ENCODE assay signal across 20 mouse cellular contexts in the genomic region with DNA sequence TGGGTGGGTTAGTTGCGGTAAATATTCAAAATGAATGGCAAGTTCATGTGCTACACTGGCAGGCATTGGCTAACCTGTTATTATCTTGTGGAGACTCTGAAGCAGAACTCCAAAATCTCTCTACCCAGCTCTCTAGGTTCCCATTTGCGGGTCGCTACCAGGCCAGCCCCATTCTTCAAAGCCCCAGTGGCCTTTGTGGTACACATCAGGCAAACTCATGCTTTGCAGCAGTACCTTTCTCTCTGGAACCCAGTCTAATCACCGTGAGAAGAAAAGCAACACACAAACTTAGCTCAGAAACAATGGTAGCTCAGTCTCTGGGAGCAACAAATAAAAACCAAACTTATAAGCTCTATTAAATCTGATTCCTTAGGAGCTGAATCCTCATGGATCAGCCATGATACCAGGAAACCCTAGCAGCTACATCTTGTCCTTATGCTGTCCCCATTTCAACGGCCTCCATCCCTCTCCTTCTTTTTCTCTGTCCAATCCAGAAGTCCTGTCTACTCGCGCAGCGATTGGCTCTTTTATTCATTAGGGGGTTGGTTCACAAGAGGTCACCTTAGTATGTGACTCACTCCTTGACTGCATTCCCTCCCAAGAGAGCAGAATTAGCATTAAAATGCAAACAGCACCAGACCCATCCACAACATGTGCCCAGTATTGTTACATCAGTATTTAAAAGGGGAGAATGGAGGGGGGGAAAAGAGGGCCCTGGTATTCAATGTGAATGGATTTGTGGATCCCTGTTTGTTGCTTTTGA.
A peak's percentile ranks its signal among the peaks of the same experiment; 100 is the strongest.
DNase-seq lines count a peak whose midpoint lies in the region; ATAC-seq and TF ChIP-seq lines count a peak whose summit lies in the region.
"Had no signal": no experiment of that assay in that cellular context is flagged by ENCODE, and none has a peak within 500 bp of the region (broad histone marks: within the 10 kb centered on the region; RNA-seq: fewer than 3 reads in every experiment).

No protein-coding gene starts in this region.

- peak; percentile 85 for ATAC-seq in hindbrain, embryonic 12.5 days (ENCODE audit: low FRiP score)
- ATAC-seq in hindbrain, embryonic 16.5 days = no peak
- ATAC-seq in forebrain, embryonic 13.5 days = peak; percentile 63; the same call in 1 of the 2 replicates

- DNase-seq in ES-CJ7 (ENCODE audit: low read depth, low spot score) (peak; percentile 66), ES-E14 (ENCODE audit: low read depth, low spot score) (peak; percentile 17)
- no peak for DNase-seq in gastrocnemius, postnatal 10 days
- DNase-seq in left cerebral cortex, adult 9 months (ENCODE audit: low spot score in 2 of 2) = no peak
- DNase-seq: adrenal gland, postnatal 25 days; cerebellum, adult 18-20 months; cerebellum, postnatal 36 days; heart, postnatal 10 days; kidney, adult 11 months; right cerebral cortex, postnatal 14 days; spleen, adult 18-20 months; thymus, postnatal 25 days had no signal

- no peaks in the 10 kb centered on the region for H3K36me3 ChIP-seq in hindbrain, embryonic 12.5 days
- no peaks in the 10 kb centered on the region for H3K36me3 ChIP-seq in hindbrain, embryonic 16.5 days (ENCODE audit: control insufficient read depth, insufficient read depth, low read length)
- H3K36me3 ChIP-seq in ES-E14 (ENCODE audit: control insufficient read depth, insufficient read depth, low read length, poor library complexity, severe bottlenecking) = no peaks in the 10 kb centered on the region
- H3K36me3 ChIP-seq in forebrain, embryonic 13.5 days (ENCODE audit: poor library complexity, severe bottlenecking) = no peaks in the 10 kb centered on the region
- H3K36me3 ChIP-seq: G1E; limb, embryonic 15.5 days; liver, embryonic 15.5 days had no signal

- no peaks in the 10 kb centered on the region for H3K27me3 ChIP-seq in hindbrain, embryonic 12.5 days
- H3K27me3 ChIP-seq in hindbrain, embryonic 16.5 days (replicated peaks; ENCODE audit: control insufficient read depth, insufficient read depth, low read length) = no peaks in the 10 kb centered on the region
- H3K27me3 ChIP-seq in forebrain, embryonic 13.5 days = no peaks in the 10 kb centered on the region
- H3K27me3 ChIP-seq: limb, embryonic 15.5 days; liver, embryonic 15.5 days had no signal

- no peak overlapping the region for H3K4me3 ChIP-seq in hindbrain, embryonic 12.5 days
- no peak overlapping the region for H3K4me3 ChIP-seq in hindbrain, embryonic 16.5 days (ENCODE audit: low read length)
- no peak overlapping the region for H3K4me3 ChIP-seq in ES-E14 (ENCODE audit: insufficient read depth in 1 of 2, low read depth in 1 of 2, low read length in 2 of 2, poor library complexity in 1 of 2, severe bottlenecking in 1 of 2)
- H3K4me3 ChIP-seq in forebrain, embryonic 13.5 days = no peak overlapping the region
- H3K4me3 ChIP-seq: limb, embryonic 15.5 days; liver, embryonic 15.5 days had no signal

- no peak overlapping the region for H3K4me2 ChIP-seq in hindbrain, embryonic 12.5 days (replicated peaks)
- no peak overlapping the region for H3K4me2 ChIP-seq in hindbrain, embryonic 16.5 days (ENCODE audit: low read length)
- H3K4me2 ChIP-seq in forebrain, embryonic 13.5 days = no peak overlapping the region
- H3K4me2 ChIP-seq: heart, embryonic 11.5 days; limb, embryonic 15.5 days; liver, embryonic 15.5 days had no signal

- in situ Hi-C loops in ES-E14 (cut with MboI; ENCODE audit: low sequenced_read_pairs in 2 of 2, unreplicated experiment in 2 of 2) = no loop called here

- no peaks in the 10 kb centered on the region for H3K9me3 ChIP-seq in hindbrain, embryonic 12.5 days (replicated peaks)
- no peaks in the 10 kb centered on the region for H3K9me3 ChIP-seq in hindbrain, embryonic 16.5 days (ENCODE audit: control insufficient read depth, low read length)
- no peaks in the 10 kb centered on the region for H3K9me3 ChIP-seq in ES-E14 (ENCODE audit: control insufficient read depth, insufficient read depth, low read depth, low read length)
- no peaks in the 10 kb centered on the region for H3K9me3 ChIP-seq in forebrain, embryonic 13.5 days (replicated peaks)
- H3K9me3 ChIP-seq: G1E; limb, embryonic 15.5 days; liver, embryonic 15.5 days had no signal

- no peak overlapping the region for H3K27ac ChIP-seq in hindbrain, embryonic 12.5 days
- H3K27ac ChIP-seq in hindbrain, embryonic 16.5 days (ENCODE audit: low read depth, low read length) = no peak overlapping the region
- no peak overlapping the region for H3K27ac ChIP-seq in ES-E14 (ENCODE audit: insufficient read depth, low read depth, low read length, poor library complexity, severe bottlenecking)
- no peak overlapping the region for H3K27ac ChIP-seq in forebrain, embryonic 13.5 days
- H3K27ac ChIP-seq: limb, embryonic 15.5 days; liver, embryonic 15.5 days; macrophage had no signal

- H3K9ac ChIP-seq in hindbrain, embryonic 12.5 days = no peak overlapping the region
- H3K9ac ChIP-seq in hindbrain, embryonic 16.5 days (ENCODE audit: low read depth, low read length) = no peak overlapping the region
- no peak overlapping the region for H3K9ac ChIP-seq in ES-E14 (ENCODE audit: insufficient read depth, low read depth, low read length, poor library complexity, severe bottlenecking)
- H3K9ac ChIP-seq in forebrain, embryonic 13.5 days = no peak overlapping the region
- H3K9ac ChIP-seq: limb, embryonic 15.5 days; liver, embryonic 15.5 days had no signal

- 63% methylated on average over 8 of the region's 8 CpGs for WGBS in hindbrain, embryonic 12.5 days
- 54% methylated on average over 8 of the region's 8 CpGs for WGBS in hindbrain, embryonic 16.5 days
- WGBS in forebrain, embryonic 13.5 days = 45% methylated on average over 8 of the region's 8 CpGs

- 0 out of 2 replicates have a peak, but pooled peaks cover 3% of the 10 kb centered on the region for H3K4me1 ChIP-seq in hindbrain, embryonic 12.5 days
- H3K4me1 ChIP-seq in hindbrain, embryonic 16.5 days (ENCODE audit: control insufficient read depth, insufficient read depth, low read depth, low read length) = no peaks in the 10 kb centered on the region
- no peaks in the 10 kb centered on the region for H3K4me1 ChIP-seq in ES-E14 (ENCODE audit: control insufficient read depth in 2 of 2, insufficient read depth in 2 of 2, low read length in 2 of 2, poor library complexity in 1 of 2)
- H3K4me1 ChIP-seq in forebrain, embryonic 13.5 days = peaks cover 7% of the 10 kb centered on the region; the same call in 1 of the 2 replicates
- H3K4me1 ChIP-seq: limb, embryonic 15.5 days; liver, embryonic 15.5 days had no signal

TF ChIP-seq in ES-E14, 5 proteins besides CTCF, POLR2A, EP300 and RAD21:
- TF ChIP-seq ZNF384 (IDR thresholded peaks at IDR 0.05; ENCODE audit: low read depth, low read length) (no peak), CHD2 (IDR thresholded peaks at IDR 0.05; ENCODE audit: low read depth, low read length) (no peak), ZC3H11A (IDR thresholded peaks at IDR 0.05; ENCODE audit: borderline replicate concordance, low read depth, low read length) (no peak), MAFK (IDR thresholded peaks at IDR 0.05; ENCODE audit: insufficient read depth, low read depth, low read length) (no peak), HCFC1 (IDR thresholded peaks at IDR 0.05; ENCODE audit: borderline replicate concordance, insufficient read depth, low read length) (no peak)

Comparison
In these comparisons a context has a peak if more than half of its experiments do, and no peak if none do; other contexts are left out.
1. DNase-seq: peak in ES-CJ7 (single experiment) and ES-E14 (single experiment); none in gastrocnemius, postnatal 10 days (single experiment) and left cerebral cortex, adult 9 months (0 of 2).